Mouse (Mus musculus) left cerebral cortex, adult 2 months (tissue): ENCODE results near the gene Eps15l1. TPM values are rescaled to one million over a fixed set of nuclear protein-coding genes. Genes with fewer than 3 reads are reported as not detected.

Experiments used
- DNase-seq, 2 experiments: peaks; one replicate each; pipeline ENCODE4 v3.0.0; 2021 to 2022; ENCODE audit warnings: low spot score in 2 of 2, mixed read lengths in 1 of 2; ENCODE audit errors: extremely low spot score in 1 of 2
- H3K27ac ChIP-seq: fragments of 200-600 bp; 2 replicates; pipeline ENCODE4 v1.8.1; 2022
- H3K4me3 ChIP-seq: fragments of 200-600 bp; 2 replicates; pipeline ENCODE4 v1.8.1; 2022
- CTCF ChIP-seq: fragments of 200-600 bp; IDR thresholded peaks from 2 replicates; pipeline ENCODE4 v1.8.1; 2022; ENCODE audit warnings: antibody characterized with exemption, mild to moderate bottlenecking, moderate library complexity
- intact Hi-C: fragments of 180-260 bp; cut with DNase I; formaldehyde crosslinking; loops from one replicate; pipeline ENCODE4 v1.15.1; 2025
- long read RNA-seq, 2 experiments: library from polyadenylated mRNA; stranded (forward); transcript quantifications; one replicate each; pipeline ENCODE4 v2.0.0; 2021; ENCODE audit warnings: borderline mapping rate in 2 of 2
- total RNA-seq, 2 experiments: library from RNA; stranded (reverse); gene quantifications; 2 replicates each; pipeline ENCODE4 v1.2.3; 2021

The Eps15l1 gene
- 10 to 100 TPM; 66.4 to 73.0 TPM for total RNA-seq
- long read RNA-seq, experiment 1, transcript Eps15l1-201 (24 exons, 3,129 nt) = major isoform, 29 of 69 reads
- long read RNA-seq, experiment 1, partial matches to known transcripts = 5 of 69 reads
- long read RNA-seq, experiment 1, other reads (novel, unspliced or antisense) = 31 of 69 reads
- long read RNA-seq, experiment 2, transcript Eps15l1-201 (24 exons, 3,129 nt) = major isoform, 27 of 63 reads
- long read RNA-seq, experiment 2, partial matches to known transcripts = 10 of 63 reads
- long read RNA-seq, experiment 2, other reads (novel, unspliced or antisense) = 25 of 63 reads

- intact Hi-C loops = loop anchor here (2.0 kb wide), 1 partner anchor 53 kb away; the partner anchor contains the start of gene Cherp
- H3K4me3 ChIP-seq = peak within 1 kb of the TSS; percentile 86
- TF ChIP-seq CTCF = no peak
Measured at GRCm38 (mm10) chr8:72421362-72422335, at the start of gene Eps15l1. TSS of gene Eps15l1 (minus strand) at chr8:72421460.

GRCm38 (mm10) chr8:72470684-72471083 is 49.4 kb upstream of the Eps15l1 start:
- H3K27ac ChIP-seq = no peak overlapping the region
- TF ChIP-seq CTCF = no peak
- DNase-seq = no peak
- intact Hi-C loops = no loop called here
- no peak overlapping the region for H3K4me3 ChIP-seq

More at GRCm38 (mm10) chr8:72421362-72422335, at the start of gene Eps15l1:
- H3K27ac ChIP-seq = peak within 1 kb of the TSS; percentile 93
- DNase-seq = peak; percentile 98 to 99

DNA sequence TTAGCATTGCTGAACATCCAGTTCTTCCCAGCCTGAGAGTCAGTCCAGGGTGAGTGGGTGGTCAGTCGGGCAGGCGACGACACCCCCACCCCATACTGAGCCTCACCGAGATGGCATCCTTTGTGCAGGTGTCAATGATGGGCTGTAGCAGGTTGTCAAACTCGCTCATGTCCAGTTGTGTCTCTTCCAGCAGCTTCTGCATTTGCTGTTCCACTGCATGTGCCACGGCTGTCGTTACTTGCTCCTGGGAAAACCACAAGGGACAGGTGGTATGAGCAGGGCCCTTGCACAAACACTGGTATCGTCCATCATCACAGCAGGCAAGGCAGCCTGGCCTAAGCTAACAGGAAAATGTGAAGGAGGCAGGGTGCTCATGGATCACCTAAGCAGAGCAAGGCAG is 48.7 kb upstream of the Eps15l1 start:
- intact Hi-C loops = no loop called here
- H3K27ac ChIP-seq = no peak overlapping the region
- DNase-seq = no peak
- no peak for TF ChIP-seq CTCF
- no peak overlapping the region for H3K4me3 ChIP-seq

GRCm38 (mm10) chr8:72469243-72469642 is 48.0 kb upstream of the Eps15l1 start:
- intact Hi-C loops = no loop called here
- DNase-seq = no peak
- Histone ChIP-seq H3K27ac (no peak overlapping the region), H3K4me3 (no peak overlapping the region)
- no peak for TF ChIP-seq CTCF

GRCm38 (mm10) chr8:72464211-72464610 is 43.0 kb upstream of the Eps15l1 start:
- TF ChIP-seq CTCF = no peak
- intact Hi-C loops = no loop called here

GRCm38 (mm10) chr8:72459881-72460533 is 38.7 kb upstream of the Eps15l1 start:
- DNase-seq = no peak
- intact Hi-C loops = no loop called here
- no peak overlapping the region for H3K27ac ChIP-seq
- H3K4me3 ChIP-seq = no peak overlapping the region
- TF ChIP-seq CTCF = no peak

More at GRCm38 (mm10) chr8:72464211-72464610, 43.0 kb upstream of the Eps15l1 start:
- DNase-seq = no peak
- Histone ChIP-seq H3K27ac (no peak overlapping the region), H3K4me3 (no peak overlapping the region)

- no peak for TF ChIP-seq CTCF
- Histone ChIP-seq H3K4me3 (no peak overlapping the region), H3K27ac (no peak overlapping the region)
- DNase-seq = no peak
- intact Hi-C loops = no loop called here
Measured at GRCm38 (mm10) chr8:72458457-72458856, 37.2 kb upstream of the Eps15l1 start.

DNA sequence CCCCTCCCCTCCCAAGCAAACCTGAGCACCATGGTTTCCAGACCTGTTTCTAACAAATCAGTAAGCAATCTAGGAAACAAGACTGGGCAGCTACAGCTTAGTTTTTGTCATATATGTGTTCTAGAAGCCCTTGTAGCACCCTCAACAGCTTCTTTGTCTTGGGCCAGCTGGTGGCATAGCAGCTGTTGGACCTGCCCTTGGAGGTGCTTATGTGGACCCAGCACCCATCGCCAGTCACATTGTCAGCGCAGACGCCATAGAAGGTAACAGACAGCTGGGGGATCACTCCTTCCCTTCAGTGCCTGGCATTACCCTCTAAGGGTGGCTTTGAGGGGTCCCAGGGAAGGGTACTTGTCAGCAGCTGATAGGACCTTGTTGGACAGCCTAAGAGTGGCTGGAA is 36.5 kb upstream of the Eps15l1 start:
- intact Hi-C loops = no loop called here
- DNase-seq = no peak
- TF ChIP-seq CTCF = no peak

GRCm38 (mm10) chr8:72455317-72455716 is 34.1 kb upstream of the Eps15l1 start:
- intact Hi-C loops = no loop called here
- no peak overlapping the region for H3K27ac ChIP-seq
- H3K4me3 ChIP-seq = no peak overlapping the region
- no peak for TF ChIP-seq CTCF
- DNase-seq = no peak

More for the DNA sequence above, 36.5 kb upstream of the Eps15l1 start:
- Histone ChIP-seq H3K4me3 (no peak overlapping the region), H3K27ac (no peak overlapping the region)

DNA sequence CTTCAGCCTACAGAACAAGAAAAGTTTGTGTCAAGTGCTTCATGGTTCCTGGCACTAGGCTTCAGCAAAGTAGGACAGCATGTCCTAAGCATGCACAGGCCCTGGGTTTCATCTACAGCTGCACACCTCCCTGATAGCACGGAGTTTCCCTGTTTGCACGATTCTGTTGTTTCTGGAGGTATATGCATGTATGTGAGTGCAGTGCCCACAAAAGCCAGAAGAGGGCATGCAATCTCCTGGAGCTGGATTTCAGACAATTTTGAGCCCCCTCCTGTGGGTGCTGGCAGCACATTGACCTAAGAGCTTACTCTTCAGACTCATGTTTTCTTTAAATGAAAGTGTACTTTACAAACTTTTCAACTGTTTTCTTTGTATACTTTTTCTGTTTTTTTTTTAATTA is 32.6 kb upstream of the Eps15l1 start:
- intact Hi-C loops = no loop called here
- no peak; the same call in 1 of the 2 replicates for TF ChIP-seq CTCF
- no peak overlapping the region for H3K27ac ChIP-seq
- no peak overlapping the region for H3K4me3 ChIP-seq
- DNase-seq = no peak

GRCm38 (mm10) chr8:72451516-72451915 is 30.3 kb upstream of the Eps15l1 start:
- no peak for TF ChIP-seq CTCF
- intact Hi-C loops = no loop called here
- Histone ChIP-seq H3K27ac (no peak overlapping the region), H3K4me3 (no peak overlapping the region)
- DNase-seq = no peak
